Mouse (Mus musculus): ENCODE measurements around the gene Ifit1.

- TF ChIP-seq CTCF (IDR thresholded peaks at IDR 0.05; ENCODE audit: low read depth, low read length) = no peak
- no peak for TF ChIP-seq GATA2 (IDR thresholded peaks at IDR 0.05; ENCODE audit: borderline replicate concordance, low read depth, low read length)
Observed at GRCm38 (mm10) chr19:34684857-34685256, 44.2 kb downstream of the Ifit1 start.
